Mouse (Mus musculus): ENCODE data around the gene Zfp184. TPM values are rescaled to one million over a fixed set of nuclear protein-coding genes. Genes with fewer than 3 reads are reported as not detected.

Gene Zfp184
- polyA plus RNA-seq (2014; fragmentation: Illumina TruSeq; extraction: RNeasy Lipid Tissue Mini Kit (QIAGEN cat#74804); ENCODE audit: low read depth, low replicate concordance) = 25.6 TPM

DNA sequence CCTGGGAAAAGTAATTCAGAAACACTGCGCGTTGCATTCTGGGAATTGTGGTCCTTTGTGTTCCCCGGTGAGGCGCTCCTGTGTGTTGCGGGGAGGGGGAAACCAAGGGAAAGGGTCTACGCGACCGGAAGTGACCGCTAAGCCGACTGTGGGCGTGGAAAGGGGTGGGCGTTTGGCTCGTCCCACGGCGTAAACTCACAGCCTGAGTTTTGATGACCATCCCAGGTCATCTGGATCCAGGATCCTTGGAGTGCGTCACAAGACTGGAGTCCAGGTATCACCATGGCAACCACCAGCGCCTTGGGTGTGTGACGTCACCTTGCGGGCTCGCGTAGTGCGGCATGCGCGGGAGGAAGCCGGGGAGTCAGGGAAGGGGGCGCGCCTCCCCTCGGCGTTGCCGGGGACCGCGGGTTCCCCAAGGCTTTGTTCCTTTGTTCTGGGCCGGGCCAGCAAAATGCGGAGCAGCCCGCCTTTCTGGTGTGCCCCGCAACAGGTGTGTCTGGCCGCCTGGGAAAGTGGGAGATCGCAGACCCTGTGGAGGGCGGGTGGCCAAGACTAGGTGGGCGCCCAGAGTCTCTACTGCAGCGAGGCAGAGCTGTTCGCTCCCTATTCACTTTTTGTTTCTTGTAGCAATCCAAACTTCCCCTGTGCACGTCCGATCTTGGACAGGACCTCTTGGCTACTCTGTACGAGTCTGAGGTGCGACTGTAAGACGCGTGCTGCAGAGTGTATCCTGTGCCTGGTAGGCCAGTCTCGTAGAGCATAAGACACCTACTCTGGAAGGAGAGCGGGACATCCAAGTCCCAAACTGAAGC lies at the start of gene Zfp184:
Zfp184 (plus strand) TSS at position 169 of the 815 bp plus-strand sequence.

DNA sequence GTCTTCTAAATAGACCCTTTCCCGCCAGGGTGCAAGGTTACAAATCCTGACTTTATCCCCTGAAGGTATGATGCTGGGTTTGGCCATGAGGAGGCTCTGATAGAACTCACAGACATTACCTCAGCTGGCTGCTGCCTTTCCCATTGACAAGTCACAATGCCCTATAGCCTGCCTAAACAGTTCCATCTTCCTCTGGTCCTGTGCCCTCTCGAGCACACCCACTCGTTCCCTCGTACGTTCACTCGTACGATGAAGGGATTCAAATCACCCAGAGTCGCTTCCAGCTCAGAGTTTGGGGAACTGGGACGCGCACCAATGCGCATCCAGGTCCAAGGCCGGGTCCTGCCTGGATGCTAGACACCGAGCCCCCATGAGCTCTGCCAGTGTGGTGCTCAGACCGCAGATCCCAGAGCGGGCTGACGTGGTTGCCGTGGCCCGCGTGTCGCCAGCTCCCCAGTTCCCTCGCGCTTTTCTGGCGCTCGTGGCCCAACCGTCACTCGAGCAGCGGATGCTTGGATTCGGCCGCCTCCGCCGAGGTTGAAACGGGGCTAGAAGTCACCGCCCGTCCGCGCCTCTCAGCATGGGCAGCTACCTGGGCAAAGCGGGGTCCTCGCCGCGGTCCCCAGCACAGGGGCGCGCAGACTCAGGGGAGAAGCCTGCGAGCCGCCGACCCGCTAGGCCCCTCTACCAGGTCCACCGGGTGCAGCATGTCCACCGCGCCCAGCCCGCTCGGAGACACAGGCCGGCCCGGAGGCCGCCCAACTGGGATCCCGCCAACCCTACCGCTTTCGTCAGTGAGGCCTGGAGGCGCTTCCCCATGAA lies 36.3 kb downstream of the Zfp184 start, which contains the start of gene Pom121l2:
Pom121l2 (plus strand) TSS at position 214 of the 822 bp plus-strand sequence.

DNA sequence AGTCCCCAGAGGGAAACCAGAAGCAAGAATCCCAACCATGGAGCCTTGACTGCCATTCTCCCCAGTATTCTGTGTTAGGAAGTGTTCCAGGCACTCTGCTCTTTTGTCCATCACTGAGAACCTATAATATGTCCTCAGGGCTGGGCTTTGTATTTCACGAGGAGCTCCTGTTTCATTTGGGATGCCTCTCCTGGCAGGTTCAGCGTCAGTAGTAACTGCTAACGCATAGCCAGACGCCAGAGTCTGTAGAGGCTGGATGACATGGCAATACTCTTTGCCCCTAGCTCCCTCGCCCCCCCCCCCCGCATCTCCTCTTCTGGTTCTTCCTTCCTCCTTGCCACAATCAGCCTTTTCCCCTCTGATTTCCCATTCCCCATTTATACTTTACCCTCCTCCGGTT lies 64.7 kb downstream of the Zfp184 start, which contains the start of gene Prss16:
Prss16 (minus strand) TSS at position 101 of the 400 bp plus-strand sequence.

Other genes starting within 250 kb of the Zfp184 start
- not detected for gene Olfr1359, start 247.0 kb upstream of the Zfp184 start, polyA plus RNA-seq (2014; fragmentation: Illumina TruSeq; extraction: RNeasy Lipid Tissue Mini Kit (QIAGEN cat#74804); ENCODE audit: low read depth, low replicate concordance)
- gene Hist1h2bl, start 229.0 kb upstream of the Zfp184 start, polyA plus RNA-seq (2014; fragmentation: Illumina TruSeq; extraction: RNeasy Lipid Tissue Mini Kit (QIAGEN cat#74804); ENCODE audit: low read depth, low replicate concordance) = not detected
- gene Hist1h2ai, start 228.7 kb upstream of the Zfp184 start, polyA plus RNA-seq (2014; fragmentation: Illumina TruSeq; extraction: RNeasy Lipid Tissue Mini Kit (QIAGEN cat#74804); ENCODE audit: low read depth, low replicate concordance) = not detected
- gene Hist1h3h, start 227.4 kb upstream of the Zfp184 start, polyA plus RNA-seq (2014; fragmentation: Illumina TruSeq; extraction: RNeasy Lipid Tissue Mini Kit (QIAGEN cat#74804); ENCODE audit: low read depth, low replicate concordance) = not detected
- gene Hist1h2bm, start 223.1 kb upstream of the Zfp184 start, polyA plus RNA-seq (2014; fragmentation: Illumina TruSeq; extraction: RNeasy Lipid Tissue Mini Kit (QIAGEN cat#74804); ENCODE audit: low read depth, low replicate concordance) = not detected
- not detected for gene Hist1h4j, start 210.0 kb upstream of the Zfp184 start, polyA plus RNA-seq (2014; fragmentation: Illumina TruSeq; extraction: RNeasy Lipid Tissue Mini Kit (QIAGEN cat#74804); ENCODE audit: low read depth, low replicate concordance)
- not detected for gene Hist1h4k, start 194.6 kb upstream of the Zfp184 start, polyA plus RNA-seq (2014; fragmentation: Illumina TruSeq; extraction: RNeasy Lipid Tissue Mini Kit (QIAGEN cat#74804); ENCODE audit: low read depth, low replicate concordance)
- not detected for gene Hist1h2ak, start 191.3 kb upstream of the Zfp184 start, polyA plus RNA-seq (2014; fragmentation: Illumina TruSeq; extraction: RNeasy Lipid Tissue Mini Kit (QIAGEN cat#74804); ENCODE audit: low read depth, low replicate concordance)
- gene Hist1h2bn, start 191.0 kb upstream of the Zfp184 start, polyA plus RNA-seq (2014; fragmentation: Illumina TruSeq; extraction: RNeasy Lipid Tissue Mini Kit (QIAGEN cat#74804); ENCODE audit: low read depth, low replicate concordance) = not detected
- not detected for gene Hist1h1b, start 164.5 kb upstream of the Zfp184 start, polyA plus RNA-seq (2014; fragmentation: Illumina TruSeq; extraction: RNeasy Lipid Tissue Mini Kit (QIAGEN cat#74804); ENCODE audit: low read depth, low replicate concordance)
- not detected for gene Hist1h3i, start 161.7 kb upstream of the Zfp184 start, polyA plus RNA-seq (2014; fragmentation: Illumina TruSeq; extraction: RNeasy Lipid Tissue Mini Kit (QIAGEN cat#74804); ENCODE audit: low read depth, low replicate concordance)
- not detected for gene Hist1h2an, start 157.9 kb upstream of the Zfp184 start, polyA plus RNA-seq (2014; fragmentation: Illumina TruSeq; extraction: RNeasy Lipid Tissue Mini Kit (QIAGEN cat#74804); ENCODE audit: low read depth, low replicate concordance)
- gene Hist1h2bp, start 157.6 kb upstream of the Zfp184 start, polyA plus RNA-seq (2014; fragmentation: Illumina TruSeq; extraction: RNeasy Lipid Tissue Mini Kit (QIAGEN cat#74804); ENCODE audit: low read depth, low replicate concordance) = 27.9 TPM
- not detected for gene Hist1h2bq, start 134.9 kb upstream of the Zfp184 start, polyA plus RNA-seq (2014; fragmentation: Illumina TruSeq; extraction: RNeasy Lipid Tissue Mini Kit (QIAGEN cat#74804); ENCODE audit: low read depth, low replicate concordance)
- not detected for gene Hist1h2ao, start 134.6 kb upstream of the Zfp184 start, polyA plus RNA-seq (2014; fragmentation: Illumina TruSeq; extraction: RNeasy Lipid Tissue Mini Kit (QIAGEN cat#74804); ENCODE audit: low read depth, low replicate concordance)
- gene Hist1h4m, start 133.3 kb upstream of the Zfp184 start, polyA plus RNA-seq (2014; fragmentation: Illumina TruSeq; extraction: RNeasy Lipid Tissue Mini Kit (QIAGEN cat#74804); ENCODE audit: low read depth, low replicate concordance) = not detected
- gene Hist1h4n, start 112.9 kb upstream of the Zfp184 start, polyA plus RNA-seq (2014; fragmentation: Illumina TruSeq; extraction: RNeasy Lipid Tissue Mini Kit (QIAGEN cat#74804); ENCODE audit: low read depth, low replicate concordance) = not detected
- gene Hist1h2ap, start 111.6 kb upstream of the Zfp184 start, polyA plus RNA-seq (2014; fragmentation: Illumina TruSeq; extraction: RNeasy Lipid Tissue Mini Kit (QIAGEN cat#74804); ENCODE audit: low read depth, low replicate concordance) = not detected
- 0.48 TPM for gene Hist1h2br, start 111.4 kb upstream of the Zfp184 start, polyA plus RNA-seq (2014; fragmentation: Illumina TruSeq; extraction: RNeasy Lipid Tissue Mini Kit (QIAGEN cat#74804); ENCODE audit: low read depth, low replicate concordance)
- gene Pom121l2, start 36.1 kb downstream of the Zfp184 start, polyA plus RNA-seq (2014; fragmentation: Illumina TruSeq; extraction: RNeasy Lipid Tissue Mini Kit (QIAGEN cat#74804); ENCODE audit: low read depth, low replicate concordance) = 85.0 TPM
- 0.14 TPM for gene Prss16, start 64.6 kb downstream of the Zfp184 start, polyA plus RNA-seq (2014; fragmentation: Illumina TruSeq; extraction: RNeasy Lipid Tissue Mini Kit (QIAGEN cat#74804); ENCODE audit: low read depth, low replicate concordance)
- not detected for gene Hist1h2ah, start 90.5 kb downstream of the Zfp184 start, polyA plus RNA-seq (2014; fragmentation: Illumina TruSeq; extraction: RNeasy Lipid Tissue Mini Kit (QIAGEN cat#74804); ENCODE audit: low read depth, low replicate concordance)
- not detected for gene Hist1h2bk, start 90.8 kb downstream of the Zfp184 start, polyA plus RNA-seq (2014; fragmentation: Illumina TruSeq; extraction: RNeasy Lipid Tissue Mini Kit (QIAGEN cat#74804); ENCODE audit: low read depth, low replicate concordance)
- gene Hist1h4i, start 96.3 kb downstream of the Zfp184 start, polyA plus RNA-seq (2014; fragmentation: Illumina TruSeq; extraction: RNeasy Lipid Tissue Mini Kit (QIAGEN cat#74804); ENCODE audit: low read depth, low replicate concordance) = 0.99 TPM
- gene Hist1h2ag, start 97.8 kb downstream of the Zfp184 start, polyA plus RNA-seq (2014; fragmentation: Illumina TruSeq; extraction: RNeasy Lipid Tissue Mini Kit (QIAGEN cat#74804); ENCODE audit: low read depth, low replicate concordance) = not detected
- gene Hist1h2bj, start 98.1 kb downstream of the Zfp184 start, polyA plus RNA-seq (2014; fragmentation: Illumina TruSeq; extraction: RNeasy Lipid Tissue Mini Kit (QIAGEN cat#74804); ENCODE audit: low read depth, low replicate concordance) = not detected
- 0.03 TPM for gene Vmn1r188, start 139.3 kb downstream of the Zfp184 start, polyA plus RNA-seq (2014; fragmentation: Illumina TruSeq; extraction: RNeasy Lipid Tissue Mini Kit (QIAGEN cat#74804); ENCODE audit: low read depth, low replicate concordance)
- not detected for gene Vmn1r189, start 160.7 kb downstream of the Zfp184 start, polyA plus RNA-seq (2014; fragmentation: Illumina TruSeq; extraction: RNeasy Lipid Tissue Mini Kit (QIAGEN cat#74804); ENCODE audit: low read depth, low replicate concordance)
- gene Vmn1r191, start 238.9 kb downstream of the Zfp184 start, polyA plus RNA-seq (2014; fragmentation: Illumina TruSeq; extraction: RNeasy Lipid Tissue Mini Kit (QIAGEN cat#74804); ENCODE audit: low read depth, low replicate concordance) = not detected
- gene Vmn1r192, start 246.0 kb downstream of the Zfp184 start, polyA plus RNA-seq (2014; fragmentation: Illumina TruSeq; extraction: RNeasy Lipid Tissue Mini Kit (QIAGEN cat#74804); ENCODE audit: low read depth, low replicate concordance) = not detected

All from testis, adult 10 weeks (tissue).